Mouse (Mus musculus) forebrain, embryonic 11.5 days (tissue): ENCODE results near the gene 4930596D02Rik. TPM values are rescaled to one million over a fixed set of nuclear protein-coding genes. Genes with fewer than 3 reads are reported as not detected.

Experiments
- ATAC-seq: fragments of 200-750 bp; cut with Nextera tagmentation; replicated peaks from 2 replicates; pipeline ENCODE4 v1.8.0; 2017; ENCODE audit warnings: moderate TSS enrichment; ENCODE audit not compliant: low FRiP score
- DNase-seq: peaks from one replicate; pipeline ENCODE4 v3.0.0-alpha.2; 2017; ENCODE audit warnings: low spot score
- H3K27ac ChIP-seq: fragments of 300-500 bp; sonication (generic); 2 replicates; pipeline ENCODE4 v1.5.1; 2014; ENCODE audit warnings: low read depth, low read length
- H3K27me3 ChIP-seq: fragments of 300-500 bp; sonication (generic); 2 replicates; pipeline ENCODE4 v1.6.1; 2014; ENCODE audit warnings: mild to moderate bottlenecking, low read length, mixed read lengths; ENCODE audit not compliant: control insufficient read depth, insufficient read depth
- H3K36me3 ChIP-seq: fragments of 300-500 bp; sonication (generic); 2 replicates; pipeline ENCODE4 v1.6.1; 2014; ENCODE audit warnings: mild to moderate bottlenecking, low read length, moderate library complexity, mixed read lengths; ENCODE audit not compliant: control insufficient read depth, insufficient read depth
- H3K4me1 ChIP-seq: fragments of 300-500 bp; sonication (generic); replicated peaks from 2 replicates; pipeline ENCODE4 v1.6.1; 2014; ENCODE audit warnings: low read length, mixed read lengths; ENCODE audit not compliant: control insufficient read depth, insufficient read depth
- H3K4me2 ChIP-seq: fragments of 300-500 bp; sonication (generic); 2 replicates; pipeline ENCODE4 v1.6.1; 2014; ENCODE audit warnings: low read depth, mild to moderate bottlenecking, low read length, moderate library complexity, mixed read lengths; ENCODE audit not compliant: severe bottlenecking
- H3K4me3 ChIP-seq: fragments of 300-500 bp; sonication (generic); 2 replicates; pipeline ENCODE4 v1.5.1; 2014; ENCODE audit warnings: low read depth, low read length
- H3K9ac ChIP-seq: fragments of 300-500 bp; sonication (generic); 2 replicates; pipeline ENCODE4 v1.6.1; 2014; ENCODE audit warnings: low read length
- H3K9me3 ChIP-seq: fragments of 300-500 bp; sonication (generic); 2 replicates; pipeline ENCODE4 v1.6.1; 2016; ENCODE audit warnings: low read length, mixed read lengths; ENCODE audit not compliant: control insufficient read depth
- WGBS: fragments of 180-500 bp; shearing (Covaris S2); extraction: QIAGEN DNeasy Blood & Tissue Kit; methylation state at CpG from one replicate; pipeline ENCODE4 v1.1.7; 2014; 5-methylcytosine and 5-hydroxymethylcytosine counted together
- polyA plus RNA-seq: library from polyadenylated mRNA; unstranded; fragments of >200 nt; fragmentation: Nextera tagmentation; extraction: Ambion mirVana; gene quantifications from 2 replicates; pipeline ENCODE4 v1.2.1, GENCODE M21; 2014

The 4930596D02Rik gene
- polyA plus RNA-seq = not detected in 2 replicates

DNA sequence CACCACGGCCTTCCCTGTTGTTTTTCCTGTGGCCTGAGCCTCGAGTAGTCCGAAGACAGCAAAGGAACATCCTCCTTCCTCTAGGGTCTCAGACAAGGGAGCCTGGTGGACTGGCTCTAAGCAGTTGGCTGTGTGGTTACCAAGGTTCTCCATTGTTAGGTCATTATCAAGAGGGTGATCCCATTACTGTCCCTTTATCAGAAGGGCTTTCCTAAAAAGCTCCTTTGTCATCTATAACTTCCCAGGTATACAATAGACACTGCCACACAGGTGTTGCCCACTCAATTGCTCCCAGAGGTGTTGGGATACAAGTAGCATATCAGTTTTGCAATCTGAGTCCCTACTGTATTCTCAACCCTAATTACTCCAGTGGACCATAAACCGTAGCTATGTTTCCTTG, at the start of gene 4930596D02Rik:
TSS of gene 4930596D02Rik (minus strand) at position 101 of the 400 bp plus-strand sequence.
- no peak within 1 kb of the TSS for H3K9ac ChIP-seq
- H3K36me3 ChIP-seq = no peaks in the 10 kb centered on the region
- H3K9me3 ChIP-seq = no peaks in the 10 kb centered on the region
- H3K4me2 ChIP-seq = no peak within 1 kb of the TSS
- no peak within 1 kb of the TSS for H3K27ac ChIP-seq
- no peaks in the 10 kb centered on the region for H3K4me1 ChIP-seq
- WGBS = 88% methylated on average over 4 of the region's 4 CpGs
- no peak for DNase-seq
- no peak for ATAC-seq
- no peak within 1 kb of the TSS for H3K4me3 ChIP-seq
- H3K27me3 ChIP-seq = no peaks in the 10 kb centered on the region

DNA sequence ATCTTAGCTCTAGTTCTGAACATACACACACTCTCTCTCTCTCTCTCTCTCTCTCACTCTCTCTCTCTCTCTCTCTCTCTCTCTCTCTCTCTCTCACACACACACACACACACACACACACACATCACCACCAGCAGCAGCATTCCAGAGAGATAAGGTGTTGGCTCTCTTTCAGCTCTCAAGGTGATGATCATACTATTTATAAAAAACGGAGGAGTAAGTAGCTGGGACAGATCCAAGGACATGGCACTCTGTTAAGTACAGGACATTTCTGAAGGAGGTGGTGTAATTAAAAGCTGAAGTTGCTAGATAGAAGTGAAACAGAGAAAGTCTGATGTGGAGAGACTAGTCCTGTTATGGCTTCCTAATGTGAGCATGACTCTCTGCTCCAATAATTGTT, 41.5 kb upstream of the 4930596D02Rik start:
- Histone ChIP-seq H3K9ac (no peak overlapping the region), H3K27me3 (no peaks in the 10 kb centered on the region), H3K4me2 (no peak overlapping the region), H3K36me3 (no peaks in the 10 kb centered on the region), H3K27ac (no peak overlapping the region), H3K9me3 (no peaks in the 10 kb centered on the region), H3K4me3 (no peak overlapping the region), H3K4me1 (no peaks in the 10 kb centered on the region)
- DNase-seq (no peak), ATAC-seq (no peak)
- WGBS = 77% methylated on average over 1 of the region's 1 CpGs

DNA sequence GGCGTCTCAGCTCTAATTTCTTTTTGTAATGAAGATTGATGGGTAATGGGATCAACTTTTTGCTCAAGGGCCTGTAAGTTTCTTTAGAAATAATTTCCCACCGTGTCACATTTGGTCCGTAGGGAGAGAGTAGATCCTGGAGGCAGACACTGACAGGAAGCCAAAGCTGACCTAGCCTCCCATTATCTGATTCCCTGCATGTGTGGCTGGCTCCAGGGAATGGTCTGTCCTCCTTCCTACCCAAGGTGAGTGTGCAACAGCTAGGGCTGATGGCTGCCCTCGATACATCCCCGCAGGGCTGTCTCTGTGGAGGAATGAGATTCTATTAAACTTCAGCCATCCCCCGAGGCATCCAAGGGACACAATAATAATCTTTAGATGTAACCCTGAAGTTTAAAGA, 33.5 kb upstream of the 4930596D02Rik start:
- DNase-seq = no peak
- Histone ChIP-seq H3K9me3 (no peaks in the 10 kb centered on the region), H3K4me1 (no peaks in the 10 kb centered on the region), H3K36me3 (no peaks in the 10 kb centered on the region), H3K27me3 (no peaks in the 10 kb centered on the region), H3K27ac (no peak overlapping the region), H3K4me3 (no peak overlapping the region), H3K9ac (no peak overlapping the region), H3K4me2 (no peak overlapping the region)
- WGBS = 84% methylated on average over 6 of the region's 6 CpGs
- ATAC-seq = no peak

DNA sequence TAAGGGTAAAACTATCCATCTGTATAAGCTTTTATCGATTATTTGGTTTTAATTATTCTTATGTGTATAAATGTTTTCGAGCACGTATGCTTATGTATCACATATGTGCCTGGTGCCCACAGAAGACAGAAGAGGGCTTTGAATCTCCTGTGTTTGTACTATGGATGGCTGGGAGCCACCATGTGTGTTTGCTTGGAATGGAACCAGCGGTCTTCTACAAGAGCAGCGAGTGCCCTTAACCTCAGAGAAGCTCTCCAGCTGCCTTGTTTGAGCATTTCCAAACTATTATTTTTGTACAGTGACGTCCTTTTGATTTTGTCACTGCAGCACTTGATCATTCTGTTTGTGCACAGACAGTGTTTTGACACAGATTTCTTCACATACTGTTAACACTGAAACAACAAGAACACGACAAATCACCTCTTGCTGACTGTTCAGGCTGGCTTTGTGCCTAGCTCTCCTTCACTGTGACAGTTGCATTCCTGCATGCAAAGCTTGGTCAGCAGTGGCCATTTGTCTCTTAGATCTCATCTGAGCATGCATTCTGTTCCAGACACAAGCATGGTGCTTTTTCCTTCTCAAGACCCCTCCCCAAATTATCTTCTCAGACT, 30.4 kb upstream of the 4930596D02Rik start:
- WGBS = 84% methylated on average over 7 of the region's 7 CpGs
- no peak overlapping the region for H3K4me3 ChIP-seq
- no peaks in the 10 kb centered on the region for H3K4me1 ChIP-seq
- no peaks in the 10 kb centered on the region for H3K9me3 ChIP-seq
- no peak overlapping the region for H3K9ac ChIP-seq
- no peak overlapping the region for H3K27ac ChIP-seq
- ATAC-seq (no peak), DNase-seq (no peak)
- no peaks in the 10 kb centered on the region for H3K36me3 ChIP-seq
- no peaks in the 10 kb centered on the region for H3K27me3 ChIP-seq
- no peak overlapping the region for H3K4me2 ChIP-seq

DNA sequence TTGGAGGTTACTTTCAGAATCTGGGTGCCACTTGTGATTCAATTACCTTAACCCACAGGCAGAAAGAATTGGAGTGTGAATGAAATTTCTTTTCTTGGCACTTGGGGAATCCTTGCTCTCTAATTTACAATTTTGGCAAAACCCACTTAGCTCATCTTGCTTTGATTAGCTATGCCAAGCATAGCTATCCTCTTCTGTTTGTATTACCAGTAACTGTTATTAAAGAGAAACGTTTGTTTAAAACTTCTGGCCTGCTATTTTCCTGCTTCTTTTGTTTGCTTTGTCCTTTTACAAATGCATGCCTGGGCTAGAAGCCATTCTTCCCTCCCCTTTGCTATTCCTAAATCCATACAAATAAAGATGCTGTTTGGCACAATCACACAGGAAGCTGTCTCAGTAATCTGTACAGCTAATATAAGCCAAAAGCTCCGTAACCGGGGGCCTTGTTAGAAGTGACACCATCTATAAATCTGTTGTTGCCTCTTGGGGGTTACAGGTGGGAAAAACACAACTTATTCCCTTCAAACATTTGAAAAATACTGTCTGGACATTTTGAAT, 19.0 kb downstream of the 4930596D02Rik start:
- Histone ChIP-seq H3K4me2 (no peak overlapping the region), H3K36me3 (no peaks in the 10 kb centered on the region), H3K9me3 (no peaks in the 10 kb centered on the region), H3K4me1 (no peaks in the 10 kb centered on the region), H3K4me3 (no peak overlapping the region), H3K27me3 (no peaks in the 10 kb centered on the region), H3K9ac (no peak overlapping the region), H3K27ac (no peak overlapping the region)
- DNase-seq (no peak), ATAC-seq (no peak)
- 53% methylated on average over 3 of the region's 3 CpGs for WGBS

DNA sequence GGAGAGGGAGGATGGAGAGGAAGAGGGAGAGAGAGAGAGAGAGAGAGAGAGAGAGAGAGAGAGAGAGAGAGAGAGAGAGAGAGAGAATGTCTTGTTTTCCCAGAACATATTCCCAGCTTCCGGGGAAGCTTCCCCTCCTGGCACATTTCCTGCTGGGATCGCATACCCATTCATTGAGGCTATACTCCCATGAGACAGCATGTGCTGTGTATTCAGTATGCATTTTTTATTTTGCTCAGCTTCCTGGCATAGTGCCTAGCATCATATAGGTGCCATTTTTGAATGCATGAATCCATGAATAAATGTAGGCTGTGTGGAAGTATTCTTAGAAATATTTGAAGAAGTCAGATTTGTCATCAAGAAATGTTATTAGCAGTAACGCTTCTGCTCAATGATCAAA, 31.7 kb downstream of the 4930596D02Rik start:
- 92% methylated on average over 3 of the region's 3 CpGs for WGBS
- no peaks in the 10 kb centered on the region for H3K27me3 ChIP-seq

DNA sequence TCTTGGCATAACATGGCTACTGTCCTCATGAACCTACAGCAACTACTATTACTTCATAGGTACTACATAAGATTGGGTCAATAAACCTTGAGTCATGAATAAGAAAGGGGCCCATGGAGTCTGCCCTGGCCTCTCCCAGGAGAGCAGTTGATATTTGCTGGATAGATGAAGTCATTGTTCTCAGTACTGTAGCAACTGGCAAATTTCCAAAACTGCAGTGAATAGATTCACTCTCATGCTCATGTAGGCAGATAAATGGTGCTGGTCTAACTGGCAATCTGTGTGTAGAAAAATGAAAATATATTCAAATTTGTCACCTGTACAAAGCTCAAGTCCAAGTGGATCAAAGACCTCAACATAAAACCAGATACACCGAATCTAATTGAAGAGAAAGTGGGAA, 38.5 kb downstream of the 4930596D02Rik start:
- ATAC-seq = no peak
- Histone ChIP-seq H3K9me3 (no peaks in the 10 kb centered on the region), H3K4me1 (no peaks in the 10 kb centered on the region), H3K36me3 (no peaks in the 10 kb centered on the region), H3K9ac (no peak overlapping the region), H3K27ac (no peak overlapping the region), H3K4me2 (no peak overlapping the region), H3K4me3 (no peak overlapping the region), H3K27me3 (no peaks in the 10 kb centered on the region)
- 90% methylated on average over 1 of the region's 1 CpGs for WGBS
- DNase-seq = no peak

More for the DNA sequence above, 31.7 kb downstream of the 4930596D02Rik start:
- Histone ChIP-seq H3K4me2 (no peak overlapping the region), H3K4me1 (no peaks in the 10 kb centered on the region), H3K9ac (no peak overlapping the region), H3K4me3 (no peak overlapping the region), H3K27ac (no peak overlapping the region), H3K9me3 (no peaks in the 10 kb centered on the region), H3K36me3 (no peaks in the 10 kb centered on the region)
- ATAC-seq (no peak), DNase-seq (no peak)
